Mouse (Mus musculus) midbrain, embryonic 11.5 days (tissue): ENCODE measurements around the gene Lbhd1. TPM values are rescaled to one million over a fixed set of nuclear protein-coding genes. Genes with fewer than 3 reads are reported as not detected.
A peak's percentile ranks its signal among the peaks of the same experiment; 100 is the strongest.

Experiments
- ATAC-seq: fragments of 200-750 bp; cut with Nextera tagmentation; 2 replicates; pipeline ENCODE4 v1.8.0; 2017; ENCODE audit warnings: moderate TSS enrichment, moderate library complexity; ENCODE audit not compliant: low FRiP score
- DNase-seq: peaks from one replicate; pipeline ENCODE4 v3.0.0; 2015; ENCODE audit warnings: low spot score; ENCODE audit errors: missing footprints
- H3K27ac ChIP-seq: fragments of 300-500 bp; sonication (generic); 2 replicates; pipeline ENCODE4 v1.5.1; 2014; ENCODE audit warnings: low read depth, low read length
- H3K27me3 ChIP-seq: fragments of 300-500 bp; sonication (generic); 2 replicates; pipeline ENCODE4 v1.6.1; 2014; ENCODE audit warnings: mild to moderate bottlenecking, low read length, moderate library complexity, mixed read lengths; ENCODE audit not compliant: control insufficient read depth, insufficient read depth
- H3K36me3 ChIP-seq: fragments of 300-500 bp; sonication (generic); 2 replicates; pipeline ENCODE4 v1.6.1; 2014; ENCODE audit warnings: mild to moderate bottlenecking, low read length, moderate library complexity, mixed read lengths; ENCODE audit not compliant: control insufficient read depth, insufficient read depth
- H3K4me1 ChIP-seq: fragments of 300-500 bp; sonication (generic); 2 replicates; pipeline ENCODE4 v1.6.1; 2014; ENCODE audit warnings: low read length; ENCODE audit not compliant: control insufficient read depth, insufficient read depth
- H3K4me2 ChIP-seq: fragments of 300-500 bp; sonication (generic); 2 replicates; pipeline ENCODE4 v1.6.1; 2014; ENCODE audit warnings: mild to moderate bottlenecking, moderate library complexity
- H3K4me3 ChIP-seq: fragments of 300-500 bp; sonication (generic); 2 replicates; pipeline ENCODE4 v1.5.1; 2014; ENCODE audit warnings: low read depth, low read length
- H3K9ac ChIP-seq: fragments of 300-500 bp; sonication (generic); 2 replicates; pipeline ENCODE4 v1.6.1; 2014; ENCODE audit warnings: low read length
- H3K9me3 ChIP-seq: fragments of 300-500 bp; sonication (generic); 2 replicates; pipeline ENCODE4 v1.6.1; 2016; ENCODE audit warnings: low read length; ENCODE audit not compliant: control insufficient read depth
- WGBS: fragments of 180-500 bp; shearing (Covaris S2); extraction: QIAGEN DNeasy Blood & Tissue Kit; methylation state at CpG from one replicate; pipeline ENCODE4 v1.1.7; 2014; 5-methylcytosine and 5-hydroxymethylcytosine counted together
- polyA plus RNA-seq: library from polyadenylated mRNA; unstranded; fragments of >200 nt; fragmentation: Nextera tagmentation; extraction: Ambion mirVana; gene quantifications from 2 replicates; pipeline ENCODE4 v1.2.1, GENCODE M21; 2014

Gene Lbhd1
- polyA plus RNA-seq, 1 experiment from 2014 or later: 123 TPM

DNA sequence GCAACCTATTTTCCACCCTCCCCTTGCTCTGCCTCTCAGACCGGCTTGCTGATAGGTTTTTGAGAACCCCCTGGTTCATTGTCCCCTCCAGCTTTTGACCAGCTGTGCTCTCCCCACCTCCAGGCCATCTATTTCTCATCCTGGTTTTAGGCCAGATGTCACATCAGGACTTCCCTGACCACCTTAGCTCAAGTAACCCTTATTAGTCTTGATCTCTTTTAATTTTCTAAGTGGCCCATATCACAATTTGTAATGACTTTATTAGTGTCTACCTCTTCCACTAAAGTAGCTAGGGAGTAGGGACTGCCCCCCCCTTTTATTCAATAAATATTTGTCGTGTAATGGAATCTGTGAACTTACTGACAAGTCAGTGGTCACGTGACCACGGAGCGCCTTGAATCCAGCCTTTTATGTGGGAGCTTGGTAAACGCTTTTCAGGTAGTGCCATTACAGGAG, 37.3 kb downstream of the Lbhd1 start:
- WGBS: 3% methylated on average over 6 of the region's 6 CpGs
- DNase-seq: no peak
- peak; percentile 29; the same call in 1 of the 2 replicates for ATAC-seq

DNA sequence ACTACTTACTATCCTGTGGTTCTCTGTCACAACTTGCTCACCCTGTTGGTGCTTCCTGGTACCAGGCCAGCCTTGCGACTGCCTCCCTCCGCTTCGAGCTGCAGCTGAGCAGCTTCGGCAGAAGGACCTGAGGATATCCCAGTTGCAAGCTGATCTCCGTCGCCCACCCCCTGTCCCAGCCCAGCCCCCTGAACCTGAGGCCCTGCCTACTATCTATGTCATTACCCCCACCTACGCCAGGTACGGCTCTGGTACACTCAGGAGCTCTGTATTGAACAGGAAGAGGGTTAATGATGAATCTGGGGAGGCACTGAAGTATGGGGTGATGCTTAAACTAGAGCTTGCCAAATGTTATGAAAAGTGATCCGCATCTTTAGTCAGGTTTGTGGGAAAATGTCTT, 38.2 kb downstream of the Lbhd1 start:
- no peaks in the 10 kb centered on the region for H3K27me3 ChIP-seq
- DNase-seq: no peak
- no peak overlapping the region for H3K27ac ChIP-seq
- H3K4me3 ChIP-seq: no peak overlapping the region
- no peak overlapping the region for H3K4me2 ChIP-seq
- no peaks in the 10 kb centered on the region; the same call in 1 of the 2 replicates for H3K36me3 ChIP-seq
- peaks cover 14% of the 10 kb centered on the region for H3K4me1 ChIP-seq
- no peak overlapping the region for H3K9ac ChIP-seq
- no peaks in the 10 kb centered on the region for H3K9me3 ChIP-seq
- 81% methylated on average over 9 of the region's 9 CpGs for WGBS
- no peak for ATAC-seq

More for the DNA sequence above, 37.3 kb downstream of the Lbhd1 start:
- peak overlapping the region; percentile 70 for H3K4me2 ChIP-seq
- H3K9ac ChIP-seq: peak overlapping the region; percentile 73
- peaks cover 14% of the 10 kb centered on the region for H3K4me1 ChIP-seq
- no peaks in the 10 kb centered on the region for H3K9me3 ChIP-seq
- H3K36me3 ChIP-seq: peaks cover 5% of the 10 kb centered on the region; the same call in 1 of the 2 replicates
- H3K4me3 ChIP-seq: peak overlapping the region; percentile 77
- peak overlapping the region; percentile 60 for H3K27ac ChIP-seq
- H3K27me3 ChIP-seq: no peaks in the 10 kb centered on the region

DNA sequence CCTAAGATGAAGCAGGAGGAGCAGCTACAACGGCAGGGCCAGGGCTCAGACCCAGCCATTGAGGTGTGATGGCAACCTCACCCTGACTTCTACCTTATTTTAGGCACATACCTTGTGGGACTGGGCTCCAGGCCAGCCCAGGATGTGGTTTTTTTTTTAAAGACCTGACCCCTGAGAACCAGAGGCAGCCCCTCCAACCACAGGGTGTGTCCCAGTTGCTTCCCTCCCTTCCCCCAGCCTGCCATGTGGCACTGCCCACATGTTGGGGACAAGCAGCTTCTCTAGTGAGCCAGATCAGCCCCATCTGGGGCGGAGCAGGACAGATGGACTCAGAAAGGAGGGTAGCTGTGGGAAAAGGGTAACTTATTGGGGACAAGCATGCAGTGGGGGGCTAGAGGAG, 43.2 kb downstream of the Lbhd1 start:
- Histone ChIP-seq H3K27ac (no peak overlapping the region), H3K4me2 (no peak overlapping the region), H3K4me3 (no peak overlapping the region), H3K36me3 (no peaks in the 10 kb centered on the region; the same call in 1 of the 2 replicates), H3K27me3 (no peaks in the 10 kb centered on the region), H3K9me3 (no peaks in the 10 kb centered on the region), H3K9ac (no peak overlapping the region), H3K4me1 (peaks cover 13% of the 10 kb centered on the region)
- DNase-seq (no peak), ATAC-seq (no peak)
- WGBS: 91% methylated on average over 2 of the region's 2 CpGs

- H3K9ac ChIP-seq: no peak overlapping the region
- DNase-seq (no peak), ATAC-seq (no peak)
- 87% methylated on average over 12 of the region's 12 CpGs for WGBS
- peaks cover 13% of the 10 kb centered on the region for H3K4me1 ChIP-seq
- no peaks in the 10 kb centered on the region for H3K27me3 ChIP-seq
- no peak overlapping the region for H3K27ac ChIP-seq
- no peaks in the 10 kb centered on the region for H3K9me3 ChIP-seq
- no peak overlapping the region for H3K4me2 ChIP-seq
- no peak overlapping the region for H3K4me3 ChIP-seq
- H3K36me3 ChIP-seq: no peaks in the 10 kb centered on the region; the same call in 1 of the 2 replicates
These were observed 44.5 kb downstream of the Lbhd1 start for GRCm38 (mm10) chr19:8927891-8928525.

DNA sequence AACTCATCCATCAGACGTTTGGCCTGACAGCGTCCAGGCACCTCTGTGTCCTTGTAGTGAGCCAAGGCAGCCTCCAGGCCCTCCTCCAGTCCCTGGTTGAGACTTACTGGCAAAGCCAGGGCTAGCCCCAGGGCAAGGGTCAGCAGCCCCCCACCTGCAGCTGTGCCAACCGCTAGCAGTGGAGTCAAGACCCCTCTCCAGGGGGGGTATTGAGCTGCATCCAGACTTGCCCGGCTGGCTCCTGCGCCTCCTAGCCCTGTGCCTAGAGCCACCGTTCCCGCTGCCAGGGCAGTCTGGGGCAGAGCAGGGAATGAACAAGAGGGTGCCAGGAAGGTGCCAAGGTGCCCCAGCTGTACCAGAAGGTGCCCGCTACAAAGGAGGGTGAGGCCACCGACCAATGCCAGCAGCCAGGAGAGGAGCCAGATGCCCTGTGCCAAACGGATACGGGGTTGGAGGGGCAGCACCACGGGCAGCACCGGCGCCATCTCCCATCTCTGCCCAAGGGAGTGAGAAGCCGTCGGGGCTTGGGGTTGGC, 45.2 kb downstream of the Lbhd1 start:
- Histone ChIP-seq H3K9me3 (no peaks in the 10 kb centered on the region), H3K9ac (peak overlapping the region; percentile 79; the same call in 1 of the 2 replicates), H3K4me3 (peak overlapping the region; percentile 66), H3K27ac (no peak overlapping the region), H3K27me3 (no peaks in the 10 kb centered on the region), H3K36me3 (no peaks in the 10 kb centered on the region; the same call in 1 of the 2 replicates), H3K4me2 (peak overlapping the region; percentile 81), H3K4me1 (peaks cover 13% of the 10 kb centered on the region)
- DNase-seq: no peak
- 17% methylated on average over 16 of the region's 16 CpGs for WGBS
- ATAC-seq: peak; percentile 36

GRCm38 (mm10) chr19:8929224-8930088, 45.9 kb downstream of the Lbhd1 start, which contains the start of the genes Rom1 and Eml3:
Gene Rom1 (minus strand): TSS chr19:8929356.
Gene Eml3 (plus strand): TSS chr19:8929552.
- peaks cover 13% of the 10 kb centered on the region for H3K4me1 ChIP-seq
- H3K27ac ChIP-seq: peak within 1 kb of the TSS; percentile 44
- peak; percentile 97 for DNase-seq
- ATAC-seq: peak; percentile 81
- peak within 1 kb of the TSS; percentile 66 for H3K4me3 ChIP-seq
- under 1% methylated on average over 66 of the region's 74 CpGs for WGBS
- H3K9ac ChIP-seq: peak within 1 kb of the TSS; percentile 79
- peak within 1 kb of the TSS; percentile 81 for H3K4me2 ChIP-seq
- H3K27me3 ChIP-seq: no peaks in the 10 kb centered on the region
- H3K36me3 ChIP-seq: no peaks in the 10 kb centered on the region; the same call in 1 of the 2 replicates
- no peaks in the 10 kb centered on the region for H3K9me3 ChIP-seq

GRCm38 (mm10) chr19:8930117-8930516, 46.6 kb downstream of the Lbhd1 start:
- H3K9me3 ChIP-seq: no peaks in the 10 kb centered on the region
- H3K27me3 ChIP-seq: no peaks in the 10 kb centered on the region
- 19% methylated on average over 11 of the region's 11 CpGs for WGBS
- peak; percentile 90 for DNase-seq
- no peak for ATAC-seq
- peak overlapping the region; percentile 81 for H3K4me2 ChIP-seq
- peaks cover 13% of the 10 kb centered on the region for H3K4me1 ChIP-seq
- H3K4me3 ChIP-seq: peak overlapping the region; percentile 66
- H3K36me3 ChIP-seq: no peaks in the 10 kb centered on the region; the same call in 1 of the 2 replicates
- H3K27ac ChIP-seq: no peak overlapping the region
- peak overlapping the region; percentile 79 for H3K9ac ChIP-seq

GRCm38 (mm10) chr19:8930771-8931170, 47.2 kb downstream of the Lbhd1 start:
- ATAC-seq: no peak
- H3K27me3 ChIP-seq: no peaks in the 10 kb centered on the region
- no peak for DNase-seq
- H3K9me3 ChIP-seq: no peaks in the 10 kb centered on the region
- no peaks in the 10 kb centered on the region; the same call in 1 of the 2 replicates for H3K36me3 ChIP-seq
- H3K4me3 ChIP-seq: no peak overlapping the region; the same call in 1 of the 2 replicates
- H3K4me2 ChIP-seq: peak overlapping the region; percentile 81
- WGBS: 84% methylated on average over 7 of the region's 7 CpGs
- no peak overlapping the region for H3K27ac ChIP-seq
- peak overlapping the region; percentile 14; the same call in 1 of the 2 replicates for H3K9ac ChIP-seq
- H3K4me1 ChIP-seq: peaks cover 13% of the 10 kb centered on the region
